Mouse (Mus musculus) small intestine, adult 2 months (tissue): ENCODE results near the gene Gcc1. TPM values are rescaled to one million over a fixed set of nuclear protein-coding genes. Genes with fewer than 3 reads are reported as not detected.

Experiments
- H3K27ac ChIP-seq: fragments of 200-500 bp; 2 replicates; pipeline ENCODE4 v1.5.1; 2012; ENCODE audit warnings: low read depth, low read length, control low read depth, inconsistent platforms; ENCODE audit not compliant: insufficient read depth
- H3K27me3 ChIP-seq: fragments of 200-500 bp; 2 replicates; pipeline ENCODE4 v1.6.1; 2012; ENCODE audit warnings: mild to moderate bottlenecking, moderate library complexity, low read length, inconsistent platforms; ENCODE audit not compliant: control insufficient read depth, insufficient read depth
- H3K36me3 ChIP-seq: fragments of 200-500 bp; 2 replicates; pipeline ENCODE4 v1.6.1; 2012; ENCODE audit warnings: mild to moderate bottlenecking, low read length, control low read depth, inconsistent platforms; ENCODE audit not compliant: control insufficient read depth, insufficient read depth
- H3K4me1 ChIP-seq: fragments of 200-500 bp; 2 replicates; pipeline ENCODE4 v1.6.1; 2012; ENCODE audit warnings: low read length, inconsistent platforms, mixed read lengths; ENCODE audit not compliant: control insufficient read depth, insufficient read depth, insufficient read length
- H3K4me3 ChIP-seq: fragments of 200-500 bp; 2 replicates; pipeline ENCODE4 v1.5.1; 2012; ENCODE audit warnings: low read depth, mild to moderate bottlenecking, control low read depth, inconsistent platforms, low read length, moderate library complexity
- CTCF ChIP-seq: fragments of 200-500 bp; IDR thresholded peaks from 2 replicates; pipeline ENCODE4 v1.5.1; 2012; ENCODE audit warnings: low read depth, mild to moderate bottlenecking, control low read depth, inconsistent platforms, low read length, moderate library complexity, mixed read lengths; ENCODE audit not compliant: insufficient replicate concordance, insufficient read length; ENCODE audit errors: extremely low read depth
- POLR2A ChIP-seq: fragments of 200-500 bp; IDR thresholded peaks from 2 replicates; pipeline ENCODE4 v1.6.1; 2012; ENCODE audit warnings: low read depth, mild to moderate bottlenecking, control low read depth, inconsistent platforms, low read length, moderate library complexity
- WGBS: fragments of 180-500 bp; shearing (Covaris S2); methylation state at CpG from one replicate; pipeline ENCODE4 v1.1.7; 2018; 5-methylcytosine and 5-hydroxymethylcytosine counted together
- polyA plus RNA-seq: library from polyadenylated mRNA; depleted of rRNA; stranded (reverse); fragments of >200 nt; gene quantifications from 2 replicates; pipeline ENCODE4 v1.2.3, GENCODE M21; 2012; rRNA removed

Gcc1 gene
- polyA plus RNA-seq = 5.6 and 6.3 TPM in 2 replicates

GRCm38 (mm10) chr6:28428290-28428689 is at the start of gene Gcc1:
TSS of gene Gcc1 (minus strand) at chr6:28428390.
- H3K27me3 ChIP-seq = no peaks in the 10 kb centered on the region
- peaks cover 12% of the 10 kb centered on the region for H3K36me3 ChIP-seq
- H3K4me3 ChIP-seq = no peak within 1 kb of the TSS
- no peaks in the 10 kb centered on the region; the same call in 1 of the 2 replicates for H3K4me1 ChIP-seq
- TF ChIP-seq POLR2A (no peak), CTCF (no peak)
- no peak within 1 kb of the TSS for H3K27ac ChIP-seq
- WGBS = 91% methylated on average over 3 of the region's 3 CpGs

GRCm38 (mm10) chr6:28474839-28475238 is 46.6 kb upstream of the Gcc1 start, which contains the start of gene Snd1:
TSS of gene Snd1 (plus strand) at chr6:28475139.
- no peak for TF ChIP-seq POLR2A
- no peak for TF ChIP-seq CTCF
- Histone ChIP-seq H3K27ac (no peak within 1 kb of the TSS), H3K4me3 (no peak within 1 kb of the TSS), H3K36me3 (no peaks in the 10 kb centered on the region), H3K4me1 (no peaks in the 10 kb centered on the region; the same call in 1 of the 2 replicates), H3K27me3 (no peaks in the 10 kb centered on the region)
- 86% methylated on average over 5 of the region's 5 CpGs for WGBS

GRCm38 (mm10) chr6:28474211-28474610 is 46.0 kb upstream of the Gcc1 start:
- 84% methylated on average over 4 of the region's 4 CpGs for WGBS
- H3K27ac ChIP-seq = no peak overlapping the region
- H3K36me3 ChIP-seq = no peaks in the 10 kb centered on the region
- H3K4me1 ChIP-seq = no peaks in the 10 kb centered on the region; the same call in 1 of the 2 replicates
- no peak overlapping the region for H3K4me3 ChIP-seq
- H3K27me3 ChIP-seq = no peaks in the 10 kb centered on the region
- TF ChIP-seq POLR2A (no peak), CTCF (no peak)

GRCm38 (mm10) chr6:28471284-28472035 is 43.3 kb upstream of the Gcc1 start:
- Histone ChIP-seq H3K4me1 (no peaks in the 10 kb centered on the region; the same call in 1 of the 2 replicates), H3K27ac (no peak overlapping the region), H3K27me3 (no peaks in the 10 kb centered on the region), H3K36me3 (no peaks in the 10 kb centered on the region), H3K4me3 (no peak overlapping the region)
- no peak for TF ChIP-seq POLR2A
- TF ChIP-seq CTCF = no peak
- 86% methylated on average over 9 of the region's 9 CpGs for WGBS

- WGBS = 63% methylated on average over 5 of the region's 5 CpGs
- Histone ChIP-seq H3K27me3 (no peaks in the 10 kb centered on the region), H3K4me3 (no peak overlapping the region), H3K27ac (peak overlapping the region; percentile 97), H3K4me1 (no peaks in the 10 kb centered on the region; the same call in 1 of the 2 replicates), H3K36me3 (no peaks in the 10 kb centered on the region)
- TF ChIP-seq POLR2A (no peak), CTCF (no peak)
Observed at GRCm38 (mm10) chr6:28470621-28471020, 42.4 kb upstream of the Gcc1 start.

- Histone ChIP-seq H3K27ac (peak overlapping the region; percentile 97), H3K27me3 (no peaks in the 10 kb centered on the region), H3K36me3 (no peaks in the 10 kb centered on the region), H3K4me3 (no peak overlapping the region), H3K4me1 (no peaks in the 10 kb centered on the region; the same call in 1 of the 2 replicates)
- WGBS = 25% methylated on average over 4 of the region's 4 CpGs
- TF ChIP-seq POLR2A (no peak), CTCF (no peak)
Observed at GRCm38 (mm10) chr6:28470017-28470602, 41.9 kb upstream of the Gcc1 start.

- Histone ChIP-seq H3K27ac (no peak overlapping the region), H3K27me3 (no peaks in the 10 kb centered on the region), H3K4me1 (no peaks in the 10 kb centered on the region; the same call in none of the 2 replicates), H3K36me3 (no peaks in the 10 kb centered on the region), H3K4me3 (no peak overlapping the region)
- 30% methylated on average over 6 of the region's 6 CpGs for WGBS
- no peak for TF ChIP-seq POLR2A
- no peak for TF ChIP-seq CTCF
Observed at GRCm38 (mm10) chr6:28464630-28465029, 36.4 kb upstream of the Gcc1 start.
